Mouse (Mus musculus) frontal cortex, adult 2 months (tissue): ENCODE results near the gene 2300009A05Rik. TPM values are rescaled to one million over a fixed set of nuclear protein-coding genes. Genes with fewer than 3 reads are reported as not detected.

ENCODE experiments used
- DNase-seq, 2 experiments: peaks; one replicate each; pipeline ENCODE4 v3.0.0; 2022; ENCODE audit warnings: low spot score in 1 of 2; ENCODE audit errors: extremely low spot score in 1 of 2
- polyA plus RNA-seq: library from polyadenylated mRNA; depleted of rRNA; stranded (reverse); fragments of >200 nt; gene quantifications from 2 replicates; pipeline ENCODE4 v1.2.3, GENCODE M21; 2012; rRNA removed

The 2300009A05Rik gene
- polyA plus RNA-seq, 1 experiment, result 39.8 TPM

DNA sequence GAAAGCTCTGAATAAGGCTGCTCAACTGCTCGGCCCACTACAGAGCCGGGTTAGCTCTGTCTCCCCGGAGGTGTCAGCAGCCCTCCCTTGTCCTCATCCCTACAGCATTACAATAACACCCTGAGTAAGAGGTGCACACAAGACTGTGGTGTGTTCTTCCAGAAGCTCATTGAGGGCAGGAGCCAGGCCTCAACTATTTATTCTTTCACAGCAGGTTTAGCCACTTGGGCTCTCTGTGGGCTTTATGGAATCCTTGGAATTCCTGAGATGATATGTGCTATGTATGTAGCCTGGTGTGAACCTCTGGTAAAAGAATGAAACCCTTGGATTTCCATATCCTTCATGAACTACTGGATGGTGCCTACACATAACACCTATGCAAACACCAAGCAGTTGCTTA is 49.8 kb downstream of the 2300009A05Rik start:
- no peak for DNase-seq

DNA sequence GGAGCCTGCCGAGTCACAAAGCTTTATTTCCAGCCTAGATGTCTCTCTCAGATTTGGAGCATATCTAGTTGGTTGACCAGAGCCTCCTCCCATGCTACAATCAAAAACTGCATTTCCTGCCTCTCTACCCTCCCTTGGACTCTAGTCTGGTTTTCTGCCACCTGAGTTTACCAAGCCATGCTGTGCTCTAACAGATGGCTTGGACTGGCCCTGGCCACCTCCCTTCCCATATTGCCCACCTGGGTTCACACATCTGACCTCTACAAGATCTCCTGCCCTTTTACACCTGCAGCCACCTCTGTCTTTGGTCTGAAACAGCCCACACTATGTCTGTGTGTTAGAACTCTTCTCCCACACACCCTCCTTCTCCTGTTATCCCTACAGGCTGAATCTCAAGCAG is 50.9 kb downstream of the 2300009A05Rik start:
- DNase-seq, result no peak

DNA sequence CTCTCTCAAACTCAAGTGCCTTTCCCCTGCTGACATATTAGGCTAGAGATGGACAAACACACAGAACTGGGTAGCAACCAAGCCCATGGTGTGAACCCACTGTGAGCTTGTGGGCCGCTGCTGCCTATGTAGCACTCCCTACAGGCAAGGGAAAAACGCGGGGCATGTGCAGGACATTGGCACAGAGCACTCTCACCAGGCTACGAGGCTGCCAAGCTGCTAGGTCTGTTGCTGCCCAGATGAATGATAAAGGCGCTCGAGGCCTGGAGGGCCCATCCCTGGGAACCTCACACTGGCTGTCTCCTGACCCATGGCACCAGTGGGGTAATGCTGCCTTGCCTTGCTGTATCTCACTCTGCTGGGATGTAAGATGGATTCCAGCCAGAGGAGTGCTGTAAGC is 53.0 kb downstream of the 2300009A05Rik start:
- no peak for DNase-seq

Other genes with a start within 250 kb of the 2300009A05Rik start
- gene Map2k5, start 21.3 kb downstream of the 2300009A05Rik start, polyA plus RNA-seq, result 28.7 and 31.9 TPM in 2 replicates
- gene Iqch, start 203.2 kb upstream of the 2300009A05Rik start, polyA plus RNA-seq, result 0.04 TPM in 1 of 2 replicates, not detected in the other
- 28.7 and 29.9 TPM in 2 replicates for gene Aagab, start 203.4 kb upstream of the 2300009A05Rik start, polyA plus RNA-seq